Mouse (Mus musculus): ENCODE measurements around the gene Abl1. TPM values are rescaled to one million over a fixed set of nuclear protein-coding genes. Genes with fewer than 3 reads are reported as not detected.
"Not testable (repeated sequence)": the region's sequence is repeated elsewhere in the genome, so short reads cannot be mapped to it uniquely, and the experiment has no call there.

The Abl1 gene
- total RNA-seq (2015; ENCODE audit: low replicate concordance) (13.8 and 14.0 TPM in 2 replicates), total RNA-seq (2017; ENCODE audit: low replicate concordance) (9.5 and 13.4 TPM in 2 replicates)

GRCm38 (mm10) chr2:31688074-31688925 lies at the start of gene Abl1:
Gene Abl1, plus strand, starts transcription at chr2:31688376.
- peak; percentile 98 for ATAC-seq (replicated peaks; ENCODE audit: low FRiP score, poor library complexity, severe bottlenecking)

- ATAC-seq (replicated peaks; ENCODE audit: low FRiP score, poor library complexity, severe bottlenecking): no peak
These were observed 49.4 kb upstream of the Abl1 start for GRCm38 (mm10) chr2:31638581-31639465.

- ATAC-seq (replicated peaks; ENCODE audit: low FRiP score, poor library complexity, severe bottlenecking): no peak
These were observed 48.8 kb upstream of the Abl1 start for GRCm38 (mm10) chr2:31639466-31639760.

- ATAC-seq (replicated peaks; ENCODE audit: low FRiP score, poor library complexity, severe bottlenecking): no peak
These were observed 48.1 kb upstream of the Abl1 start, which contains the start of gene Prdm12 for GRCm38 (mm10) chr2:31639901-31640608. Gene Prdm12, plus strand, starts transcription at chr2:31640037.

GRCm38 (mm10) chr2:31640609-31641507 lies 47.3 kb upstream of the Abl1 start:
- ATAC-seq (replicated peaks; ENCODE audit: low FRiP score, poor library complexity, severe bottlenecking): no peak

GRCm38 (mm10) chr2:31641508-31641830 lies 46.7 kb upstream of the Abl1 start:
- ATAC-seq (replicated peaks; ENCODE audit: low FRiP score, poor library complexity, severe bottlenecking): no peak

- ATAC-seq (replicated peaks; ENCODE audit: low FRiP score, poor library complexity, severe bottlenecking): no peak
These were observed 46.2 kb upstream of the Abl1 start for GRCm38 (mm10) chr2:31641929-31642328.

GRCm38 (mm10) chr2:31653971-31654853 lies 34.0 kb upstream of the Abl1 start:
- no peak for ATAC-seq (replicated peaks; ENCODE audit: low FRiP score, poor library complexity, severe bottlenecking)

- ATAC-seq (replicated peaks; ENCODE audit: low FRiP score, poor library complexity, severe bottlenecking): no peak
These were observed 33.2 kb upstream of the Abl1 start for GRCm38 (mm10) chr2:31654854-31655559.

- ATAC-seq (replicated peaks; ENCODE audit: low FRiP score, poor library complexity, severe bottlenecking): no peak
These were observed 31.8 kb upstream of the Abl1 start for GRCm38 (mm10) chr2:31656374-31656773.

GRCm38 (mm10) chr2:31662939-31663803 lies 25.0 kb upstream of the Abl1 start:
- ATAC-seq (replicated peaks; ENCODE audit: low FRiP score, poor library complexity, severe bottlenecking): no peak

- ATAC-seq (replicated peaks; ENCODE audit: low FRiP score, poor library complexity, severe bottlenecking): no peak
These were observed 24.4 kb upstream of the Abl1 start for GRCm38 (mm10) chr2:31663804-31664180.

GRCm38 (mm10) chr2:31667332-31667731 lies 20.8 kb upstream of the Abl1 start:
- ATAC-seq (replicated peaks; ENCODE audit: low FRiP score, poor library complexity, severe bottlenecking): no peak

GRCm38 (mm10) chr2:31670551-31671035 lies 17.6 kb upstream of the Abl1 start, which contains the start of gene Exosc2:
Gene Exosc2, plus strand, starts transcription at chr2:31670715.
- ATAC-seq (replicated peaks; ENCODE audit: low FRiP score, poor library complexity, severe bottlenecking): peak; percentile 97

GRCm38 (mm10) chr2:31678641-31679040 lies 9.5 kb upstream of the Abl1 start:
- no peak for ATAC-seq (replicated peaks; ENCODE audit: low FRiP score, poor library complexity, severe bottlenecking)

GRCm38 (mm10) chr2:31681051-31681707 lies 7.0 kb upstream of the Abl1 start:
- ATAC-seq (replicated peaks; ENCODE audit: low FRiP score, poor library complexity, severe bottlenecking): not testable (repeated sequence)

All from erythroblast, adult 5-6 weeks (primary cell).